Mouse (Mus musculus): ENCODE results near the gene Zfp52. TPM values are rescaled to one million over a fixed set of nuclear protein-coding genes. Genes with fewer than 3 reads are reported as not detected.
A peak's percentile ranks its signal among the peaks of the same experiment; 100 is the strongest.

The Zfp52 gene
- total RNA-seq, 1 experiment = 3.7 TPM

GRCm38 (mm10) chr17:21567696-21568095 lies 32.4 kb downstream of the Zfp52 start:
- in situ Hi-C loops (cut with MboI; ENCODE audit: low sequenced_read_pairs in 2 of 2, unreplicated experiment in 2 of 2) = no loop called here
- Histone ChIP-seq H3K27ac (ENCODE audit: insufficient read depth, low read depth, low read length, poor library complexity, severe bottlenecking) (no peak overlapping the region), H3K4me1 (ENCODE audit: control insufficient read depth in 2 of 2, insufficient read depth in 2 of 2, low read length in 2 of 2, poor library complexity in 1 of 2) (0 out of 4 replicates have a peak, but pooled peaks cover 0 to 4% of the 10 kb centered on the region in 2 experiments), H3K9ac (ENCODE audit: insufficient read depth, low read depth, low read length, poor library complexity, severe bottlenecking) (peak overlapping the region; percentile 14; the same call in 1 of the 2 replicates), H3K9me3 (ENCODE audit: control insufficient read depth, insufficient read depth, low read depth, low read length) (no peaks in the 10 kb centered on the region), H3K36me3 (ENCODE audit: control insufficient read depth, insufficient read depth, low read length, poor library complexity, severe bottlenecking) (no peaks in the 10 kb centered on the region), H3K4me3 (ENCODE audit: insufficient read depth in 1 of 2, low read depth in 1 of 2, low read length in 2 of 2, poor library complexity in 1 of 2, severe bottlenecking in 1 of 2) (peak overlapping the region; percentile 40 to 51)
- TF ChIP-seq HCFC1 (IDR thresholded peaks at IDR 0.05; ENCODE audit: borderline replicate concordance, insufficient read depth, low read length) (no peak), ZC3H11A (IDR thresholded peaks at IDR 0.05; ENCODE audit: borderline replicate concordance, low read depth, low read length) (no peak), CHD2 (IDR thresholded peaks at IDR 0.05; ENCODE audit: low read depth, low read length) (no peak), ZNF384 (IDR thresholded peaks at IDR 0.05; ENCODE audit: low read depth, low read length) (no peak), MAFK (IDR thresholded peaks at IDR 0.05; ENCODE audit: insufficient read depth, low read depth, low read length) (no peak)
- DNase-seq (ENCODE audit: low read depth, low spot score) = peak; percentile 7

GRCm38 (mm10) chr17:21579080-21579479 lies 43.7 kb downstream of the Zfp52 start:
- H3K9me3 ChIP-seq (ENCODE audit: control insufficient read depth, insufficient read depth, low read depth, low read length) = no peaks in the 10 kb centered on the region
- no peak for TF ChIP-seq ZNF384 (IDR thresholded peaks at IDR 0.05; ENCODE audit: low read depth, low read length)
- no peak for TF ChIP-seq ZC3H11A (IDR thresholded peaks at IDR 0.05; ENCODE audit: borderline replicate concordance, low read depth, low read length)
- no peak for TF ChIP-seq MAFK (IDR thresholded peaks at IDR 0.05; ENCODE audit: insufficient read depth, low read depth, low read length)
- no peak for TF ChIP-seq CHD2 (IDR thresholded peaks at IDR 0.05; ENCODE audit: low read depth, low read length)
- no peak for TF ChIP-seq HCFC1 (IDR thresholded peaks at IDR 0.05; ENCODE audit: borderline replicate concordance, insufficient read depth, low read length)
- no peak for DNase-seq (ENCODE audit: low read depth, low spot score)
- peaks cover 2% of the 10 kb centered on the region; the same call in 1 of the 2 replicates for H3K36me3 ChIP-seq (ENCODE audit: control insufficient read depth, insufficient read depth, low read length, poor library complexity, severe bottlenecking)
- in situ Hi-C loops (cut with MboI; ENCODE audit: low sequenced_read_pairs in 2 of 2, unreplicated experiment in 2 of 2) = no loop called here
- H3K9ac ChIP-seq (ENCODE audit: insufficient read depth, low read depth, low read length, poor library complexity, severe bottlenecking) = no peak overlapping the region
- H3K27ac ChIP-seq (ENCODE audit: insufficient read depth, low read depth, low read length, poor library complexity, severe bottlenecking) = no peak overlapping the region
- peaks cover 0 to 2% of the 10 kb centered on the region in 2 experiments; a peak in 1 of 4 replicates for H3K4me1 ChIP-seq (ENCODE audit: control insufficient read depth in 2 of 2, insufficient read depth in 2 of 2, low read length in 2 of 2, poor library complexity in 1 of 2)
- no peak overlapping the region for H3K4me3 ChIP-seq (ENCODE audit: insufficient read depth in 1 of 2, low read depth in 1 of 2, low read length in 2 of 2, poor library complexity in 1 of 2, severe bottlenecking in 1 of 2)

- peaks cover 2% of the 10 kb centered on the region; the same call in 1 of the 2 replicates for H3K36me3 ChIP-seq (ENCODE audit: control insufficient read depth, insufficient read depth, low read length, poor library complexity, severe bottlenecking)
- H3K27ac ChIP-seq (ENCODE audit: insufficient read depth, low read depth, low read length, poor library complexity, severe bottlenecking) = no peak overlapping the region
- peaks cover 0 to 2% of the 10 kb centered on the region in 2 experiments; a peak in 1 of 4 replicates for H3K4me1 ChIP-seq (ENCODE audit: control insufficient read depth in 2 of 2, insufficient read depth in 2 of 2, low read length in 2 of 2, poor library complexity in 1 of 2)
- DNase-seq (ENCODE audit: low read depth, low spot score) = peak; percentile 62
- no peak overlapping the region for H3K4me3 ChIP-seq (ENCODE audit: insufficient read depth in 1 of 2, low read depth in 1 of 2, low read length in 2 of 2, poor library complexity in 1 of 2, severe bottlenecking in 1 of 2)
- in situ Hi-C loops (cut with MboI; ENCODE audit: low sequenced_read_pairs in 2 of 2, unreplicated experiment in 2 of 2) = no loop called here
- H3K9ac ChIP-seq (ENCODE audit: insufficient read depth, low read depth, low read length, poor library complexity, severe bottlenecking) = no peak overlapping the region
- TF ChIP-seq MAFK (IDR thresholded peaks at IDR 0.05; ENCODE audit: insufficient read depth, low read depth, low read length) (no peak), ZC3H11A (IDR thresholded peaks at IDR 0.05; ENCODE audit: borderline replicate concordance, low read depth, low read length) (peak; percentile 39; the same call in 1 of the 2 replicates), ZNF384 (IDR thresholded peaks at IDR 0.05; ENCODE audit: low read depth, low read length) (peak; percentile 69; the same call in 1 of the 2 replicates)
- H3K9me3 ChIP-seq (ENCODE audit: control insufficient read depth, insufficient read depth, low read depth, low read length) = no peaks in the 10 kb centered on the region
These were observed 44.3 kb downstream of the Zfp52 start for GRCm38 (mm10) chr17:21579493-21580175.

- H3K27ac ChIP-seq (ENCODE audit: insufficient read depth, low read depth, low read length, poor library complexity, severe bottlenecking) = no peak overlapping the region
- in situ Hi-C loops (cut with MboI; ENCODE audit: low sequenced_read_pairs in 2 of 2, unreplicated experiment in 2 of 2) = no loop called here
- no peaks in the 10 kb centered on the region for H3K9me3 ChIP-seq (ENCODE audit: control insufficient read depth, insufficient read depth, low read depth, low read length)
- H3K4me3 ChIP-seq (ENCODE audit: insufficient read depth in 1 of 2, low read depth in 1 of 2, low read length in 2 of 2, poor library complexity in 1 of 2, severe bottlenecking in 1 of 2) = no peak overlapping the region
- no peaks in the 10 kb centered on the region for H3K4me1 ChIP-seq (ENCODE audit: control insufficient read depth in 2 of 2, insufficient read depth in 2 of 2, low read length in 2 of 2, poor library complexity in 1 of 2)
- DNase-seq (ENCODE audit: low read depth, low spot score) = no peak
- TF ChIP-seq ZC3H11A (IDR thresholded peaks at IDR 0.05; ENCODE audit: borderline replicate concordance, low read depth, low read length) = no peak
- TF ChIP-seq MAFK (IDR thresholded peaks at IDR 0.05; ENCODE audit: insufficient read depth, low read depth, low read length) = no peak
- TF ChIP-seq CHD2 (IDR thresholded peaks at IDR 0.05; ENCODE audit: low read depth, low read length) = no peak
- TF ChIP-seq ZNF384 (IDR thresholded peaks at IDR 0.05; ENCODE audit: low read depth, low read length) = no peak
- no peak for TF ChIP-seq HCFC1 (IDR thresholded peaks at IDR 0.05; ENCODE audit: borderline replicate concordance, insufficient read depth, low read length)
- no peak overlapping the region for H3K9ac ChIP-seq (ENCODE audit: insufficient read depth, low read depth, low read length, poor library complexity, severe bottlenecking)
- peaks cover 5% of the 10 kb centered on the region for H3K36me3 ChIP-seq (ENCODE audit: control insufficient read depth, insufficient read depth, low read length, poor library complexity, severe bottlenecking)
These were observed 50.2 kb downstream of the Zfp52 start for GRCm38 (mm10) chr17:21585521-21585920.

Other genes with a start within 250 kb of the Zfp52 start
- not detected in 2 replicates for gene Vmn1r237, start 223.7 kb upstream of the Zfp52 start, total RNA-seq (2012; rRNA removed)
- gene Zfp677, start 151.8 kb upstream of the Zfp52 start, total RNA-seq (2012; rRNA removed) = 1.7 and 2.4 TPM in 2 replicates
- 2.7 and 3.3 TPM in 2 replicates for gene Zfp54, start 112.3 kb upstream of the Zfp52 start, total RNA-seq (2012; rRNA removed)
- gene Zfp51, start 85.2 kb upstream of the Zfp52 start, total RNA-seq (2012; rRNA removed) = 6.6 and 8.1 TPM in 2 replicates
- gene Zfp53, start 46.5 kb upstream of the Zfp52 start, total RNA-seq (2012; rRNA removed) = 5.0 and 5.9 TPM in 2 replicates
- 8.2 and 8.9 TPM in 2 replicates for gene Zfp948, start 31.5 kb downstream of the Zfp52 start, total RNA-seq (2012; rRNA removed)
- 0.95 and 1.1 TPM in 2 replicates for gene Zfp983, start 115.1 kb downstream of the Zfp52 start, total RNA-seq (2012; rRNA removed)
- 3.4 TPM in 1 of 2 replicates, not detected in the other for gene Gm10226, start 156.3 kb downstream of the Zfp52 start, total RNA-seq (2012; rRNA removed)
- gene Zfp760, start 172.2 kb downstream of the Zfp52 start, total RNA-seq (2012; rRNA removed) = 9.7 and 10.0 TPM in 2 replicates
- 47.0 and 47.5 TPM in 2 replicates for gene Zfp229, start 195.3 kb downstream of the Zfp52 start, total RNA-seq (2012; rRNA removed)